Mouse (Mus musculus) lung, postnatal 0 days (tissue): ENCODE data around the gene Prmt1. TPM values are rescaled to one million over a fixed set of nuclear protein-coding genes. Genes with fewer than 3 reads are reported as not detected.

ENCODE experiments used
- ATAC-seq: fragments of 200-750 bp; cut with Nextera tagmentation; 2 replicates; pipeline ENCODE4 v1.8.0; 2017; ENCODE audit warnings: moderate library complexity
- DNase-seq: peaks from one replicate; pipeline ENCODE4 v3.0.0-alpha.2; 2016; ENCODE audit warnings: low spot score
- H3K27ac ChIP-seq: fragments of 300-500 bp; sonication (generic); 2 replicates; pipeline ENCODE4 v1.5.1; 2014; ENCODE audit warnings: antibody characterized with exemption, mild to moderate bottlenecking, low read length, mixed read lengths
- H3K27me3 ChIP-seq: fragments of 300-500 bp; sonication (generic); replicated peaks from 2 replicates; pipeline ENCODE4 v1.6.1; 2014; ENCODE audit warnings: low read length, mixed read lengths; ENCODE audit not compliant: insufficient read depth
- H3K36me3 ChIP-seq: fragments of 300-500 bp; sonication (generic); 2 replicates; pipeline ENCODE4 v1.6.1; 2014; ENCODE audit warnings: low read length, mixed read lengths; ENCODE audit not compliant: insufficient read depth
- H3K4me1 ChIP-seq: fragments of 300-500 bp; sonication (generic); 2 replicates; pipeline ENCODE4 v1.6.1; 2014; ENCODE audit warnings: antibody characterized with exemption, low read depth, low read length, mixed read lengths; ENCODE audit not compliant: insufficient read depth
- H3K4me2 ChIP-seq: fragments of 300-500 bp; sonication (generic); replicated peaks from 2 replicates; pipeline ENCODE4 v1.6.1; 2014; ENCODE audit warnings: low read depth, mild to moderate bottlenecking, low read length, moderate library complexity, mixed read lengths
- H3K4me3 ChIP-seq: fragments of 300-500 bp; sonication (generic); 2 replicates; pipeline ENCODE4 v1.5.1; 2014; ENCODE audit warnings: low read depth, low read length
- H3K9ac ChIP-seq: fragments of 300-500 bp; sonication (generic); replicated peaks from 2 replicates; pipeline ENCODE4 v1.6.1; 2014; ENCODE audit warnings: low read depth, mild to moderate bottlenecking
- H3K9me3 ChIP-seq: fragments of 300-500 bp; sonication (generic); 2 replicates; pipeline ENCODE4 v1.6.1; 2016; ENCODE audit warnings: low read length, mixed read lengths
- CTCF ChIP-seq: IDR thresholded peaks from 2 replicates; pipeline ENCODE4 v1.5.1; 2016; ENCODE audit warnings: antibody characterized with exemption, mild to moderate bottlenecking
- EP300 ChIP-seq: IDR thresholded peaks from 2 replicates; pipeline ENCODE4 v1.6.1; 2016; ENCODE audit warnings: antibody characterized with exemption, mild to moderate bottlenecking, control low read depth
- WGBS: fragments of 180-500 bp; shearing (Covaris S2); extraction: QIAGEN DNeasy Blood & Tissue Kit; methylation state at CpG from one replicate; pipeline ENCODE4 v1.1.7; 2014; 5-methylcytosine and 5-hydroxymethylcytosine counted together
- polyA plus RNA-seq: library from polyadenylated mRNA; unstranded; fragments of >200 nt; fragmentation: Nextera tagmentation; extraction: Ambion mirVana; gene quantifications from 2 replicates; pipeline ENCODE4 v1.2.1, GENCODE M21; 2015

Prmt1 gene
- polyA plus RNA-seq, 1 experiment from 2014 or later: 159 TPM

DNA sequence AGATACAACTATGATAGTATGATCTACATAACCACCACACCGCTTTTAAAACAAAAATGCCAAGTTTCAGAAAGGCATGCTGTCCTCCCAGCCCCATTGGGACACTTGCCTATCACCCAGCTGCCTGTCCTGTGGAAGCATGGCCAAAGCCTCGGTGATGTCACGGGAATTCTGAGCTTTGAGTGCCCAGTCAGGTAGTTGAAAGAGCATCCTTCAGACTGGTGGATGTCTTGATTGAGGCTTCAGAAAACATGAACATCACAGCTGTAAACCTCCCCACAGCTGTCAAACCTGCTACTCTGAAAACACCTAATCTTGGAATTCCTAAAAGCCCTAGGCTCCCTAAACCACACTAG lies 27.7 kb upstream of the Prmt1 start:
- Histone ChIP-seq H3K4me1 (0 out of 2 replicates have a peak, but pooled peaks cover 5% of the 10 kb centered on the region), H3K9me3 (no peaks in the 10 kb centered on the region), H3K4me3 (no peak overlapping the region), H3K36me3 (peaks cover 11% of the 10 kb centered on the region), H3K9ac (no peak overlapping the region), H3K27ac (no peak overlapping the region), H3K4me2 (no peak overlapping the region), H3K27me3 (no peaks in the 10 kb centered on the region)
- WGBS: 85% methylated on average over 3 of the region's 3 CpGs
- ATAC-seq (no peak), DNase-seq (no peak)
- TF ChIP-seq CTCF: no peak
- TF ChIP-seq EP300: no peak

DNA sequence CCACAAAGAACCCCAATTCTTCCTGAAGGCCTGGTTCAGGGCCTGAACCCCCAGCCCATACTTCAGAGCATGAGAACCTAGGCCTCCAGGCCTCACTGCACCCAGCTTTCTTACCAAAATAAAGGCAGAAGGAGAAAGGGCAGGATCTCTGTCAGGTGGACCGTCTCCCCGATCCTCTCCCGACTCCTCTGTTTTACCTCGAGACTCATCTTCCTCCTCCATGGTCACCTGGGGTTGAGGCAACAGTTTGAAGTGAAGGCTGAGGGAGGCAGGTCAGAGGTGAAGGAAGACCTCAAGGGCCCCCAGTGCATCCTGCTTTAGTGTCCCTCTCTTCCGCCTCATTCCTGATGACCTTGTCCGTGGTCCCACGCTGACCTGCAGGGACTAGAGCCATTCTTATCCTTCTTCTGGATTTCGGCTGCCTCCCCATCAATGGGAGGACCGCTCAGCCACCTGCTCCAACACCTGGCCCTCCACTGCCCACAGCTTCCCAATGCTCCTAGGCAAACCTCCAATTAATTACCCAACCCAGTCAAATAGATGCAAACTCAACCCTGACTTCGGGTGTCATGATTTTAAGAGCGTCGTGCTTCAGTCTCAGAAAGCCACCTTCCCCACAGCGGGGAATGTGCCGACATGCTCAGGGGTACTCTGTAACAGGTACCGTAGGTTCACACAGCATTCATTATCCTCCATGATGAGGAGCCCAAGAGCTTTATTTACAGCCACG lies 27.2 kb upstream of the Prmt1 start:
- no peak for DNase-seq
- Histone ChIP-seq H3K4me1 (0 out of 2 replicates have a peak, but pooled peaks cover 2% of the 10 kb centered on the region), H3K4me3 (no peak overlapping the region), H3K36me3 (peaks cover 12% of the 10 kb centered on the region), H3K4me2 (no peak overlapping the region), H3K27ac (no peak overlapping the region), H3K9ac (no peak overlapping the region), H3K27me3 (no peaks in the 10 kb centered on the region), H3K9me3 (no peaks in the 10 kb centered on the region)
- TF ChIP-seq CTCF: no peak
- no peak for TF ChIP-seq EP300
- 94% methylated on average over 16 of the region's 16 CpGs for WGBS
- ATAC-seq: no peak

DNA sequence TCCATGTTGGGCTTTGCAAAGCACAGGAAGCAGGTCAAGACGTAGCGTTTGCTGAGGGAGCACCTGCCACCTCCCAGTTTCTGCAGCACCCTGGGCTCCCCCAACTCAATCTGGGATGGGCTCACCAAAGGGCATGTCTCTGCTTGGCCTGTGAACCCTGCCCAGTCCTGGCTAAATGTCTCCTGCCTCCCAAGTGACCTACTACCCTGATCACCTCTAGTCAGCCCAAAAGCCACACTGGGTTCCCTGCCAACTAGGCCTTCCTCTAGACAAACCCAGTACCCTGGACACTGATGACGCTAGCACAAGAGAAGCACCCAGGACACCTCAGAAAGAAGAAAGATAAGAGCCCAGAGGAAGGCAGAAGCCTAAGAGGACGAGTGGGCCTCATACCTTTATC lies 26.5 kb upstream of the Prmt1 start:
- Histone ChIP-seq H3K4me3 (no peak overlapping the region), H3K4me1 (no peaks in the 10 kb centered on the region), H3K4me2 (no peak overlapping the region), H3K36me3 (peaks cover 14% of the 10 kb centered on the region), H3K9ac (no peak overlapping the region), H3K9me3 (no peaks in the 10 kb centered on the region), H3K27ac (no peak overlapping the region), H3K27me3 (no peaks in the 10 kb centered on the region)
- no peak for DNase-seq
- ATAC-seq: no peak
- TF ChIP-seq CTCF (no peak), EP300 (no peak)
- 87% methylated on average over 4 of the region's 4 CpGs for WGBS

DNA sequence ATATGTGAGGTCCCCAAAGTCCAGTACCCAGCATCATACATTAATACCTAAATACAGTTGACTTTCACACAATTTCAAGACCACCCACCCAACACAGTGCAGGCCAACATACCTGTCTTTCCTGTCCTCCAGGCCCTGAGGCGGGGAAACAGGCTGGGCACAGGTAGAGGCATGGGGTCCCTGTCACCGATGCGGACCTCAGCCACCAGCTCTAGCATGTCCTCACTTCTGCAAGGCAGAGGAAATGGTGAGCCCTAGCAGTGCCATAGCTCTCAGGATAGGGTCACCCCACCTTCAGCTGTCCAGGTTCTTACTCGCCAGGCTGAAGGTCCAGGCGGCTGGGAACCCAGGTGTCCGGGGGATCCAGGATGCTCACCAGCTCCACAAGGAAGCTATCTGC lies 25.6 kb upstream of the Prmt1 start:
- TF ChIP-seq CTCF: no peak
- Histone ChIP-seq H3K36me3 (peaks cover 21% of the 10 kb centered on the region), H3K27me3 (no peaks in the 10 kb centered on the region), H3K27ac (no peak overlapping the region), H3K4me2 (no peak overlapping the region), H3K9ac (no peak overlapping the region), H3K9me3 (no peaks in the 10 kb centered on the region), H3K4me3 (no peak overlapping the region), H3K4me1 (no peaks in the 10 kb centered on the region)
- ATAC-seq: no peak
- 97% methylated on average over 6 of the region's 6 CpGs for WGBS
- DNase-seq: no peak

- no peak overlapping the region for H3K4me3 ChIP-seq
- ATAC-seq (no peak), DNase-seq (no peak)
- H3K27me3 ChIP-seq: no peaks in the 10 kb centered on the region
- no peak overlapping the region for H3K9ac ChIP-seq
- no peak for TF ChIP-seq CTCF
- no peak for TF ChIP-seq EP300
- H3K36me3 ChIP-seq: peaks cover 40% of the 10 kb centered on the region
- no peak overlapping the region for H3K4me2 ChIP-seq
- 92% methylated on average over 19 of the region's 19 CpGs for whole genome bisulfite sequencing
- H3K9me3 ChIP-seq: no peaks in the 10 kb centered on the region
- H3K27ac ChIP-seq: no peak overlapping the region
- no peaks in the 10 kb centered on the region for H3K4me1 ChIP-seq
These were observed 22.0 kb upstream of the Prmt1 start for GRCm38 (mm10) chr7:45008411-45008810.

- Histone ChIP-seq H3K36me3 (peaks cover 46% of the 10 kb centered on the region), H3K27me3 (no peaks in the 10 kb centered on the region), H3K4me3 (no peak overlapping the region), H3K9me3 (no peaks in the 10 kb centered on the region), H3K27ac (no peak overlapping the region), H3K9ac (no peak overlapping the region), H3K4me1 (no peaks in the 10 kb centered on the region), H3K4me2 (no peak overlapping the region)
- no peak for ATAC-seq
- 94% methylated on average over 30 of the region's 30 CpGs for WGBS
- DNase-seq: no peak
- TF ChIP-seq EP300 (no peak), CTCF (no peak)
These were observed 21.5 kb upstream of the Prmt1 start for GRCm38 (mm10) chr7:45007846-45008245.

DNA sequence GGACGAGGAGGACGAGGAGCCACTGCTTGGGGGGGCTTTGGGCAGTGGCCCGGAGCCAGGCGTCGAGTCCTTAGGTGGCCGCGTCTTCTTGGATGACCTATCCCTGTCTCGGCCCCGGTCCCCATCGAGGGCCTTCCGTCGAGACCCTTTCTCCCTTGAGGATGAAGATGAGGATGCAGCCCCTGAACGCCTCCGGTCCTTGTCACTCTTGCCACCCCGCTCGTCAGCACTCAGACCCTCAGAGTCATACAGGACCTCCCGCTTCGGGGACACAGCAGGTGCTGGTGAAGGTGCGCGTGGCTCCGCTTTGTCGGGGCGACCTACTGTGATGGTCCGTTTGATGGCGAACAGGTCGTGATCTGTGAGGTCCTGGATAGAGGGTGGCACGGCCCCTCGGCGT lies 20.8 kb upstream of the Prmt1 start:
- TF ChIP-seq EP300: no peak
- TF ChIP-seq CTCF: no peak
- Histone ChIP-seq H3K4me3 (no peak overlapping the region), H3K4me1 (no peaks in the 10 kb centered on the region), H3K9me3 (no peaks in the 10 kb centered on the region), H3K9ac (no peak overlapping the region), H3K4me2 (no peak overlapping the region), H3K36me3 (peaks cover 53% of the 10 kb centered on the region), H3K27ac (no peak overlapping the region), H3K27me3 (no peaks in the 10 kb centered on the region)
- 96% methylated on average over 29 of the region's 29 CpGs for WGBS
- no peak for ATAC-seq
- no peak for DNase-seq
